7 mouse cellular contexts compared by ENCODE assay signal in the genomic region with DNA sequence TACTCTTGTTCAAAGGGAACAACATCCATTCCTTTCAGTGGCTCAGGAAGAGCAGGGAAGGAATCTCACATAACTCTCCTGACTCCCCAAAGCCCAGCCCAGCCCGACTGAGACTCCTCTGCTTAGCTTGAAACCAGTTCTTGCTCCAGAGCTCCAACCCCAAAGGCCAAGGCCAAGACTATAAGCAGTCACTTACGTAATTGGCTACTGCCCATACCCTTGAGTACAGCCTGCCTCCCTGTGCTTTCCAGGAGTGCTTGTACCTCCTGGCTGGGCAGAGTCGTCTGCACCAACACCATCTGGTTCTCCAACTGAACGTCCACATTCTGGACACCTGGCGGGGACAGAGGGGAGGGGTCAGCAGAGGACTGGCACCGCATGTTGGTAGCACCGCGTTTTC. TPM values are rescaled to one million over a fixed set of nuclear protein-coding genes. Genes with fewer than 3 reads are reported as not detected.
"Had no signal": no experiment of that assay in that cellular context is flagged by ENCODE, and none has a peak within 500 bp of the region (broad histone marks: within the 10 kb centered on the region; RNA-seq: fewer than 3 reads in every experiment).

No protein-coding gene starts in this region.

- DNase-seq: kidney, postnatal 14 days; left cerebral cortex, postnatal 4 days; lung, embryonic 14.5 days; lung, postnatal 10 days; spleen, adult 18-20 months; thymus, postnatal 4 days had no signal

RNA-seq across cellular contexts. Expression of a gene that starts 5.2 kb away (rescaled TPM):
- total RNA-seq: megakaryocyte-erythroid progenitor cell, adult 5-6 weeks had no signal
